Mouse (Mus musculus) liver, postnatal 0 days (tissue): Measurements from ENCODE around the gene Dync1li2. TPM values are rescaled to one million over a fixed set of nuclear protein-coding genes. Genes with fewer than 3 reads are reported as not detected.

Experiments
- ATAC-seq: fragments of 200-750 bp; cut with Nextera tagmentation; 2 replicates; pipeline ENCODE4 v1.8.0; 2017; ENCODE audit warnings: mild to moderate bottlenecking, moderate library complexity
- DNase-seq: peaks from one replicate; pipeline ENCODE4 v3.0.0-alpha.2; 2016
- H3K27ac ChIP-seq: fragments of 300-500 bp; sonication (generic); 2 replicates; pipeline ENCODE4 v1.5.1; 2014; ENCODE audit warnings: antibody characterized with exemption, moderate library complexity, mild to moderate bottlenecking, low read depth
- H3K27me3 ChIP-seq: fragments of 300-500 bp; sonication (generic); 2 replicates; pipeline ENCODE4 v1.6.1; 2014; ENCODE audit warnings: low read length, control low read depth, mixed read lengths; ENCODE audit not compliant: insufficient read depth
- H3K36me3 ChIP-seq: fragments of 300-500 bp; sonication (generic); replicated peaks from 2 replicates; pipeline ENCODE4 v1.6.1; 2014; ENCODE audit warnings: mild to moderate bottlenecking, control low read depth, low read length, moderate library complexity, mixed read lengths; ENCODE audit not compliant: insufficient read depth
- H3K4me1 ChIP-seq: fragments of 300-500 bp; sonication (generic); 2 replicates; pipeline ENCODE4 v1.6.1; 2014; ENCODE audit warnings: antibody characterized with exemption, mild to moderate bottlenecking, control low read depth; ENCODE audit not compliant: insufficient read depth
- H3K4me2 ChIP-seq: fragments of 300-500 bp; sonication (generic); 2 replicates; pipeline ENCODE4 v1.6.1; 2014; ENCODE audit warnings: low read depth, mild to moderate bottlenecking, low read length, moderate library complexity, mixed read lengths
- H3K4me3 ChIP-seq: fragments of 300-500 bp; sonication (generic); 2 replicates; pipeline ENCODE4 v1.5.1; 2014; ENCODE audit warnings: low read depth, low read length
- H3K9ac ChIP-seq: fragments of 300-500 bp; sonication (generic); replicated peaks from 2 replicates; pipeline ENCODE4 v1.6.1; 2014; ENCODE audit warnings: mild to moderate bottlenecking, moderate library complexity
- H3K9me3 ChIP-seq: fragments of 300-500 bp; sonication (generic); 2 replicates; pipeline ENCODE4 v1.6.1; 2016; ENCODE audit warnings: mild to moderate bottlenecking, control low read depth, low read length, mixed read lengths
- CTCF ChIP-seq: sonication (generic); IDR thresholded peaks from 2 replicates; pipeline ENCODE4 v1.5.1; 2016; ENCODE audit warnings: antibody characterized with exemption, low read depth
- EP300 ChIP-seq: IDR thresholded peaks from 2 replicates; pipeline ENCODE4 v1.6.1; 2016; ENCODE audit warnings: antibody characterized with exemption, low read depth, mild to moderate bottlenecking
- WGBS: fragments of 180-500 bp; shearing (Covaris S2); extraction: QIAGEN DNeasy Blood & Tissue Kit; methylation state at CpG from one replicate; pipeline ENCODE4 v1.1.7; 2014; ENCODE audit not compliant: insufficient replicate concordance; 5-methylcytosine and 5-hydroxymethylcytosine counted together
- polyA plus RNA-seq: library from polyadenylated mRNA; unstranded; fragments of >200 nt; fragmentation: Nextera tagmentation; extraction: Ambion mirVana; gene quantifications from 2 replicates; pipeline ENCODE4 v1.2.1, GENCODE M21; 2015

Gene Dync1li2
- polyA plus RNA-seq, 1 experiment from 2014 or later: 8.4 TPM

DNA sequence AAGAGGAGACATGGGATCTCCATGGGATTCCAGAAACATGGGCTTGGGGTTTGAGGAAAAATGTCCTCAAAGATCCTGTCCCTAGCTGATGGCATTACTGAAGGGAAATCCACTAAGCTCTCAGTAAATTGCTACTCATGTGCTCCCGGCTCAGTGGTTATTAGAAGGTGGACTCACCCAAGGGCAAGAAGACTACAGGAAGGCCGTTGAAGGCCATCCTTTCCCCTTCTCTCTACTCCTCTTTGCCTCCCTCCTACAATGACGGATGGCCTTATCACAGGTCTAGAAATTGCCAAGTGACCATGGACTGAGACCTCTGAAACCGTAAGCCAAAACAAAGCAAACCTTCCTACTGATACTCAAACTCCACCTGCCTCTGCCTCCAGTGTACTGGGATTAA lies 6.3 kb downstream of the Dync1li2 start:
- Histone ChIP-seq H3K27me3 (no peaks in the 10 kb centered on the region), H3K36me3 (peaks cover 78% of the 10 kb centered on the region), H3K27ac (peak overlapping the region; percentile 76), H3K9me3 (no peaks in the 10 kb centered on the region), H3K4me2 (no peak overlapping the region), H3K4me3 (no peak overlapping the region), H3K9ac (no peak overlapping the region), H3K4me1 (peaks cover 22% of the 10 kb centered on the region)
- WGBS: 82% methylated on average over 4 of the region's 4 CpGs
- no peak for TF ChIP-seq EP300
- no peak for TF ChIP-seq CTCF
- DNase-seq (no peak), ATAC-seq (no peak)

DNA sequence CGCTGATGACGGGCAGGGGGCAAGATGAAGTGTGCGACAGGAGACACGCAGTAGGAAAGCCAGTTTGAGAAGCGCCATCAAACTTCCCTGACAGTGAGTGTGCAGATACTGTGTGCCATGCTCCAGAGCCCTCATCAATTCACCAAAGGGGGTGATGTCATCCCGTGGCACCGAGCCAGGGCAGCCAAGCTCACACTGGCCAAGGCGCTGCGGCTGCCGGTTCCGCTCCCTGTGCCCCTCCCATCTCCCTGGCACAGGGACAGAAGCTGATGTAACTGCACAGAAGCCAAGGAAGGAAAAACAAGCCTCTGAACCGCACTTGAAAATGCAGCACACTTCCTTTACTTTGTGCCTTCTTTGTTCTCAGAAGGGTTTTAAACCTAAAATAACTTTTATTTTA lies 6.8 kb downstream of the Dync1li2 start:
- Histone ChIP-seq H3K9ac (no peak overlapping the region), H3K4me3 (no peak overlapping the region), H3K27ac (peak overlapping the region; percentile 76; the same call in 1 of the 2 replicates), H3K9me3 (no peaks in the 10 kb centered on the region), H3K36me3 (peaks cover 83% of the 10 kb centered on the region), H3K4me1 (peaks cover 16% of the 10 kb centered on the region), H3K4me2 (no peak overlapping the region), H3K27me3 (no peaks in the 10 kb centered on the region)
- TF ChIP-seq CTCF (no peak), EP300 (no peak)
- ATAC-seq: peak; percentile 97
- WGBS: 50% methylated on average over 12 of the region's 12 CpGs
- DNase-seq: peak; percentile 96

DNA sequence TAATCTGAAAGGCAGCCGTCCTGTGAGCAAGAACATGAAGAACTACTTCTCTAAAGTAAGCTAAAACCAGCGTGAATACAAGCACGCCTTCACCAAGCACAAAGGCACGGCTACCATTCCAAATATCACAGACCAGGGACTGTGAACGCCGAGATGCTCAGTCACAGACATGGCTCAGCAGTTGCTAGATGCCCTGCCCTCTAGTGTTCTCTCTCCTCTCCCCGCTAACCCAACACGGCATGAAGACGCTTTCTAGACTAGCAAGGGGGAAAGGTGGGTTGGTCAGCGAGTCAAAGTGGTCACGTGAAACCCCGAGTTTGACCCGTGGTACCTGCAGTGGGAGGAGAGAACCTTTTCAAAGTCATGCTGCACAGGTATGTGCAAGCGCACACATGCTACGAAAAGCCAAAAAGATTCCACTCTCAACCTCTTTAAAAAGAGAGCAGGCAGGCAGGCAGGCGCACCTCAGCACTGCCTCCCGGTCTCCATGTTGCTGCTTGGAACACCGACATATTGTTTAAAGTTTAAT lies 8.0 kb downstream of the Dync1li2 start:
- Histone ChIP-seq H3K4me1 (peaks cover 14% of the 10 kb centered on the region), H3K9me3 (no peaks in the 10 kb centered on the region), H3K27ac (no peak overlapping the region), H3K9ac (no peak overlapping the region), H3K4me2 (no peak overlapping the region), H3K27me3 (no peaks in the 10 kb centered on the region), H3K36me3 (peaks cover 89% of the 10 kb centered on the region), H3K4me3 (no peak overlapping the region)
- no peak for ATAC-seq
- WGBS: 86% methylated on average over 18 of the region's 18 CpGs
- DNase-seq: no peak
- TF ChIP-seq EP300 (no peak), CTCF (0 out of 2 replicates have a peak, but pooled peaks have one; percentile 20)

DNA sequence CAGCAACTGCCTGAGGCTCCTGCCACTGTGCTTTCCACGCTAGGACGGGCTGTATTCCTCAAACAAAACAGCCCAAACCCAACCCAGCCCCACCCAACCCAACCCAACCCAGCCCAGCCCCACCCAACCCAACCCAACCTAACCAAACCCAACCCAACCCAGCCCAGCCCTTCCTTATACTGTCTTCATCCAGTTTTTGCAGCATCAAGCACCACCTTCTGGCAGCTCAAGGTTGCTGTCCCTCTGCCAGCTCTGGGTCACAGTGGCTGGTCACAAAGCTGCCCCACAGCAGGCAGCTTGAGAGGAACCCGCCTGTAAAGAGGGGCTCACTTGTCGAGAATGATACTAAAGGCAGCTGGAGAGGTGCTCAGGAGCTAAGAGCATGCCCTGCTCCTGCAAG lies 8.6 kb downstream of the Dync1li2 start:
- WGBS: 73% methylated on average over 4 of the region's 4 CpGs
- ATAC-seq (peak; percentile 60), DNase-seq (peak; percentile 30)
- Histone ChIP-seq H3K9ac (no peak overlapping the region), H3K4me3 (no peak overlapping the region), H3K4me2 (no peak overlapping the region), H3K36me3 (peaks cover 88% of the 10 kb centered on the region), H3K9me3 (no peaks in the 10 kb centered on the region), H3K27me3 (no peaks in the 10 kb centered on the region), H3K27ac (no peak overlapping the region), H3K4me1 (peaks cover 14% of the 10 kb centered on the region)
- TF ChIP-seq EP300: no peak
- TF ChIP-seq CTCF: peak; percentile 28; the same call in 1 of the 2 replicates

DNA sequence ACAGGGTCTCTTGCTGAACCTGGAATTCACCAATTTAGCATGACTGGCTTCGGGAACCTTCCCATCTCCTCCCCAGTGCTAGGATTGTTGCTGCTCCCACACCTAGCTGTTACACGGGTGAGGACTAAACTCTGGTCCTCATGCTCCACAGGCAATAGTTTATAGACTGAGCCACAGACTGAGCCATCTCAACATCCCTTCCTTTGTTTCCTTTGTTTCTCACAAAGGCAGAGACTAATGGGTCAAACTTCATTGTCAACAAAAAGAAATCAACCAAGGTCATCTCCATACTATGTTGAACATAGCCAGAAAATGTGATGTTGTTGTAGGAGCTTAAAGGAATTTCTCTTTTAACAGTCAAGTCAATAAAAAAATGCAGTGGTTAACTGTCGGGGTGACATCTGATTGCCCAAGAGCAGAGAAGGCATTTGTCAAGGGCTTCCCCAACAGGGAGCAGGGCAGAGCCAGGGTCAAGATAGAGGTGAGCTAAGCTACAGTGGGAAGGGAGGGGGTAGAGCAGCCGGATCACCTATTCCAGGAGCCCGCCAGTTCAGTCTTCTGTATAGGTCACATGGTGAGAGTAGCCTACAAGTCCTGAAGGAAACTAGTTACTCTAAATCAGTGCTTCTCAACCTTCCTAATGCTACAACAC lies 9.5 kb downstream of the Dync1li2 start:
- Histone ChIP-seq H3K36me3 (peaks cover 87% of the 10 kb centered on the region), H3K9me3 (no peaks in the 10 kb centered on the region), H3K4me1 (peaks cover 14% of the 10 kb centered on the region), H3K4me2 (no peak overlapping the region), H3K9ac (no peak overlapping the region), H3K27me3 (no peaks in the 10 kb centered on the region), H3K4me3 (no peak overlapping the region), H3K27ac (no peak overlapping the region)
- ATAC-seq (no peak), DNase-seq (no peak)
- WGBS: 81% methylated on average over 5 of the region's 5 CpGs
- no peak for TF ChIP-seq EP300
- TF ChIP-seq CTCF: no peak

DNA sequence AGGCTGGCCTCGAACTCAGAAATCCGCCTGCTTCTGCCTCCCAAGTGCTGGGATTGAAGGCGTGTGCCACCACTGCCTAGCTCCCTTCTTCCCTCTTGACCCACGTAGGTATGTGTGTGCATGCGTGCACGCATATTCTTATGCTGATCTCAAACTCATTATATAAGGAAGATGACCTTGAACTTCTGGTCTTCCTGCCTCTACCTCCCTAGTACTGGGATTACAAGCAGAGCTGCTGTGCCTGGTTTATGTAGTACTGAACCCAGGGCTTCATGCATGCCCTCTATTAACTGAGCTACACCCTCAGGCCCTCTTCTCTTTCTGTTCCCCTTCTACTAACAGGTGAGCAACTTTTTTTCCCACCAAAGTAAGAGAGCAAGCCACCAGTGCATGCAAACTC lies 10.2 kb downstream of the Dync1li2 start:
- H3K9me3 ChIP-seq: no peaks in the 10 kb centered on the region
- peaks cover 14% of the 10 kb centered on the region for H3K4me1 ChIP-seq
- no peaks in the 10 kb centered on the region for H3K27me3 ChIP-seq
- no peak overlapping the region for H3K4me2 ChIP-seq
- ATAC-seq (no peak), DNase-seq (no peak)
- peaks cover 91% of the 10 kb centered on the region for H3K36me3 ChIP-seq
- 88% methylated on average over 6 of the region's 6 CpGs for WGBS
- TF ChIP-seq CTCF (no peak), EP300 (no peak)
- H3K9ac ChIP-seq: no peak overlapping the region
- H3K27ac ChIP-seq: no peak overlapping the region
- no peak overlapping the region for H3K4me3 ChIP-seq
